8 mouse cellular contexts compared by ENCODE assay signal in genomic region chr2:91114781-91115577, GRCm38 (mm10). TPM values are rescaled to one million over a fixed set of nuclear protein-coding genes. Genes with fewer than 3 reads are reported as not detected.
DNase-seq lines count a peak whose midpoint lies in the region; ATAC-seq lines count a peak whose summit lies in the region.

No protein-coding gene starts in this region.

- 0 out of 2 replicates have a peak, but pooled peaks cover 4% of the 10 kb centered on the region for H3K27me3 ChIP-seq in hindbrain, embryonic 14.5 days (ENCODE audit: control insufficient read depth, insufficient read depth, low read length)

- no peak overlapping the region for H3K27ac ChIP-seq in hindbrain, embryonic 14.5 days

- peak overlapping the region; percentile 62 for H3K4me2 ChIP-seq in hindbrain, embryonic 14.5 days (replicated peaks)

- peak; percentile 54; the same call in 1 of the 2 replicates for ATAC-seq in hindbrain, embryonic 14.5 days (ENCODE audit: low FRiP score)

- H3K4me1 ChIP-seq in hindbrain, embryonic 14.5 days (replicated peaks; ENCODE audit: control insufficient read depth, insufficient read depth, low read length) = peaks cover 6% of the 10 kb centered on the region; the same call in 1 of the 2 replicates

- H3K4me3 ChIP-seq in hindbrain, embryonic 14.5 days (replicated peaks; ENCODE audit: low read length) = peak overlapping the region; percentile 29

- DNase-seq in MN1 (ENCODE audit: low spot score) = peak; percentile 97
- peak; percentile 96 for DNase-seq in cerebellum, adult 9-11 months
- peak; percentile 79 to 88 for DNase-seq in frontal cortex, postnatal 14 days (ENCODE audit: low spot score in 2 of 2)
- peak; percentile 83 for DNase-seq in hindbrain, embryonic 14.5 days (ENCODE audit: low spot score)
- DNase-seq in layer of hippocampus, postnatal 36 days = peak; percentile 90
- peak; percentile 95 for DNase-seq in lung, postnatal 25 days (ENCODE audit: low spot score)
- peak; percentile 96 for DNase-seq in right cerebral cortex, postnatal 14 days
- peak; percentile 98 for DNase-seq in urinary bladder, postnatal 25 days (ENCODE audit: low spot score)

- no peaks in the 10 kb centered on the region for H3K36me3 ChIP-seq in hindbrain, embryonic 14.5 days (replicated peaks; ENCODE audit: control insufficient read depth, insufficient read depth)

- 9% methylated on average over 33 of the region's 42 CpGs for WGBS in hindbrain, embryonic 14.5 days

- peak overlapping the region; percentile 49 for H3K9ac ChIP-seq in hindbrain, embryonic 14.5 days

- no peaks in the 10 kb centered on the region for H3K9me3 ChIP-seq in hindbrain, embryonic 14.5 days (ENCODE audit: control insufficient read depth, low read length)

RNA-seq across cellular contexts. Expression of gene Mybpc3, which starts 3.0 kb away (rescaled TPM):
- not detected in 2 replicates for polyA plus RNA-seq in hindbrain, embryonic 14.5 days (2014; fragmentation: Nextera tagmentation; extraction: Ambion mirVana)
- total RNA-seq in layer of hippocampus, postnatal 36 days (2021) = under 1 TPM; 0.10 to 0.25 TPM

RNA-seq across cellular contexts. Expression of gene Spi1, which starts 32.8 kb away (rescaled TPM):
- 4.1 and 4.3 TPM in 2 replicates for polyA plus RNA-seq in hindbrain, embryonic 14.5 days (2014; fragmentation: Nextera tagmentation; extraction: Ambion mirVana)
- total RNA-seq in layer of hippocampus, postnatal 36 days (2021) = 1 to 10 TPM; 3.9 to 4.1 TPM

RNA-seq across cellular contexts. Expression of gene Slc39a13, which starts 44.8 kb away (rescaled TPM):
- 27.4 and 27.6 TPM in 2 replicates for polyA plus RNA-seq in hindbrain, embryonic 14.5 days (2014; fragmentation: Nextera tagmentation; extraction: Ambion mirVana)
- total RNA-seq in layer of hippocampus, postnatal 36 days (2021) = 10 to 100 TPM; 27.2 to 32.2 TPM
